Mouse (Mus musculus): Measurements from ENCODE around the gene Fbxw4. TPM values are rescaled to one million over a fixed set of nuclear protein-coding genes. Genes with fewer than 3 reads are reported as not detected.

Fbxw4 gene
- polyA plus RNA-seq, 1 experiment: 43.0 TPM

DNA sequence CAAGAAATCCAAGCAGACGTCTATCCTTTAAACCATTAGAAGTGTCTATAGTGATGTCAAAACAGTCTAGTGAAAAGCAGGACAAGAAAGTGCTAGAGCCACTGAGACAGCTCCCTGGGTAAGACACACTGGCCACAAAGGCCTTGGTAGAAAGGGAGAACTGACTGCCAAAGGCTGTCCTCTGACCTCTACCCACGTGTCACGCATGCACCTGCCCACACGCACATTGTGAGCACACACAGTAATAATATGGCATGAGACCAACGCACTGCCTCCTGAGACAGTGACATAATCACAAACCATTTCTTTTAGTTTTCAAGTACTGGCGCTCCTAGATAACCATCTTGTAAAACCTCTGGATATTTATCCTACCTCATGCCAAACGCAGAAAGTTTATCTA lies 19.4 kb downstream of the Fbxw4 start:
- no peak overlapping the region for H3K4me3 ChIP-seq (ENCODE audit: insufficient read depth, low read depth, low read length)
- no peak overlapping the region for H3K27ac ChIP-seq (ENCODE audit: insufficient read depth, low read depth, low read length)
- no peaks in the 10 kb centered on the region for H3K4me1 ChIP-seq (ENCODE audit: control insufficient read depth, insufficient read depth, low read length)
- H3K27me3 ChIP-seq (replicated peaks; ENCODE audit: control insufficient read depth, insufficient read depth, low read length): no peaks in the 10 kb centered on the region
- H3K36me3 ChIP-seq (ENCODE audit: control insufficient read depth, insufficient read depth, low read length): peaks cover under 1% of the 10 kb centered on the region; the same call in 1 of the 2 replicates
- 85% methylated on average over 7 of the region's 7 CpGs for WGBS
- no peak for TF ChIP-seq CTCF (conservative IDR thresholded peaks at IDR 0.05; ENCODE audit: insufficient read depth, insufficient read length, low read depth, low read length)
- no peak for TF ChIP-seq POLR2A (IDR thresholded peaks at IDR 0.05; ENCODE audit: low read depth, low read length)
- no peak for DNase-seq

DNA sequence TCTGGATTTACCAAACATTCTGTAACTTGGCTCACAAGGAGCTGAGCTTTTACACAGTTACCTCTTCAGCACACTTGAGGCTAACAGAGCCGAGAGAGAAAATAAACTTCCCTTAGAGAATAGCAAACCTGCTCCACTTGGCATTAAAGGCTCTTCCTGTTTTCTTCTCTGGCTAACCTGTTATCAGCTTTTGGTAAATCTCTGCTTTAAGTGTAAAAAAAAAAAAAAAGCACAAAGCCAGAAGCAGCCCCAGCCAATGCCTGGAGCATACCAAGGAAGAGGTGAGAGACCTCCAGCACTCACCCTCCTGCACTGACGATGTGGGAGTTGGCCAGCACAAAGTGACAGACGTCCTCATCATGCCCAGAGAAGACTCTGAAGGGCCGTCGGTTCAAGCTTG lies 24.2 kb downstream of the Fbxw4 start:
- Histone ChIP-seq H3K27ac (ENCODE audit: insufficient read depth, low read depth, low read length) (no peak overlapping the region), H3K4me3 (ENCODE audit: insufficient read depth, low read depth, low read length) (no peak overlapping the region), H3K36me3 (ENCODE audit: control insufficient read depth, insufficient read depth, low read length) (peaks cover 2% of the 10 kb centered on the region; the same call in 1 of the 2 replicates), H3K27me3 (replicated peaks; ENCODE audit: control insufficient read depth, insufficient read depth, low read length) (no peaks in the 10 kb centered on the region), H3K4me1 (ENCODE audit: control insufficient read depth, insufficient read depth, low read length) (no peaks in the 10 kb centered on the region)
- DNase-seq: no peak
- WGBS: 58% methylated on average over 5 of the region's 5 CpGs
- TF ChIP-seq CTCF (conservative IDR thresholded peaks at IDR 0.05; ENCODE audit: insufficient read depth, insufficient read length, low read depth, low read length) (no peak), POLR2A (IDR thresholded peaks at IDR 0.05; ENCODE audit: low read depth, low read length) (no peak)

DNA sequence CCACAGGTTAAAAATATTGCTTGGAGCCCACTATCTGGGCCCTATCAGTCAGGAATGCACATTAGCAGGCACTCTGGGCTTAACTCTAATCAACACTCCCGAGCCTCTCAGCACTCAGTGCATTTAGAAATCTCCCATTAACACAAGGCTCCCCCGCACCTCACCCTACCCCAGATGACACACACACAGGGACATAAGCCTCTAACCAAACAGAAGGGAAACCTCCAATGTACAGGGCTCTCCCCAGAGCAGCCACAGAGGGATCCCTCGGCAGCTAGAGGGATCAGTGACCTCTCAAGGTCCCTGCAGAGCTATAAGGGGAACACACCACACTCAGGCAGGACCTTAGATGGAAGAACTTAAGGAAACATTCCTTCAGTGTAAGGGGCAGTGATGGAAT lies 28.5 kb downstream of the Fbxw4 start:
- Histone ChIP-seq H3K4me1 (ENCODE audit: control insufficient read depth, insufficient read depth, low read length) (no peaks in the 10 kb centered on the region), H3K4me3 (ENCODE audit: insufficient read depth, low read depth, low read length) (no peak overlapping the region), H3K27me3 (replicated peaks; ENCODE audit: control insufficient read depth, insufficient read depth, low read length) (no peaks in the 10 kb centered on the region), H3K36me3 (ENCODE audit: control insufficient read depth, insufficient read depth, low read length) (peaks cover 2% of the 10 kb centered on the region; the same call in 1 of the 2 replicates), H3K27ac (ENCODE audit: insufficient read depth, low read depth, low read length) (no peak overlapping the region)
- 63% methylated on average over 3 of the region's 3 CpGs for WGBS
- TF ChIP-seq POLR2A (IDR thresholded peaks at IDR 0.05; ENCODE audit: low read depth, low read length) (no peak), CTCF (conservative IDR thresholded peaks at IDR 0.05; ENCODE audit: insufficient read depth, insufficient read length, low read depth, low read length) (no peak)
- no peak for DNase-seq

DNA sequence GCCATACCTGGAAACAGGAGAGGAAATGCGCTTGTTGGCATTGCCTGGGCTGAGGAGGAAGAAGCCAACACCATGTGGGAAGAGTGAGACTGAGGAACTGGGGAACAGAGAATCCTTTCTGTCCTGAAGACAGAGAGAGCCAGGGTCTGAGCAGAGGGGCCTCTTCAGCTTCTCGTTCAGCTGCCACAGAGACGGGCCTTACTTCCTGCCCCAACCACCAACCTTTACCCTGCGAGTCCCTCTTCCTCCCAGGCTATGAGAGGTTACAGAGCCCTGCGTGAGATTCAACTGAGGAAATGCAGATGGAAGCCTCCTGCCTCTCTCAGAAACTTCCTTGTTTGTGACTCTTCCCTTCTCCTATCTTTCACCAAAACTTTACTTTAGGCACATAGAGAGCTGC lies 29.2 kb downstream of the Fbxw4 start:
- Histone ChIP-seq H3K27ac (ENCODE audit: insufficient read depth, low read depth, low read length) (no peak overlapping the region), H3K4me3 (ENCODE audit: insufficient read depth, low read depth, low read length) (no peak overlapping the region), H3K4me1 (ENCODE audit: control insufficient read depth, insufficient read depth, low read length) (no peaks in the 10 kb centered on the region), H3K27me3 (replicated peaks; ENCODE audit: control insufficient read depth, insufficient read depth, low read length) (no peaks in the 10 kb centered on the region), H3K36me3 (ENCODE audit: control insufficient read depth, insufficient read depth, low read length) (peaks cover 2% of the 10 kb centered on the region; the same call in 1 of the 2 replicates)
- TF ChIP-seq CTCF (conservative IDR thresholded peaks at IDR 0.05; ENCODE audit: insufficient read depth, insufficient read length, low read depth, low read length) (no peak), POLR2A (IDR thresholded peaks at IDR 0.05; ENCODE audit: low read depth, low read length) (no peak)
- 70% methylated on average over 5 of the region's 5 CpGs for WGBS
- no peak for DNase-seq

DNA sequence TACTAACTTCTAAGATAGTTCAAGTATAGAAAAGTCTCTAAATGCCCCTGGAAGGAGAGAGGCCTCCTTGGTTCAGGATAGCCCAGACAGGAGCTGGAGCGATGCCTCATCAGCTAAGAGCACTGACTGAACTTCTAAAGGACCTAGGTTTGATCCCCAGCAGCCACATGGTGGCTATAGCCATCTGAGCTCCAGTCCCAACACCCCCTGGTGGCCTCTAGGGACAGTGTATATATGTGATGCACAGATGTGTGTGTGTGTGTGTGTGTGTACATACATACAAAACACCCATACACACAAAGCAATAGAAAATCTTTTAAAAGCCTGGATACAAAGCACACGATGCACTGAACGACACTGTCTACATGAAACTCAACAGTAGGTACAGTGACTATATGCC lies 30.9 kb downstream of the Fbxw4 start:
- H3K27me3 ChIP-seq (replicated peaks; ENCODE audit: control insufficient read depth, insufficient read depth, low read length): no peaks in the 10 kb centered on the region
- no peaks in the 10 kb centered on the region; the same call in 1 of the 2 replicates for H3K36me3 ChIP-seq (ENCODE audit: control insufficient read depth, insufficient read depth, low read length)
- no peak overlapping the region for H3K27ac ChIP-seq (ENCODE audit: insufficient read depth, low read depth, low read length)
- no peaks in the 10 kb centered on the region for H3K4me1 ChIP-seq (ENCODE audit: control insufficient read depth, insufficient read depth, low read length)
- DNase-seq: no peak
- 90% methylated on average over 3 of the region's 3 CpGs for WGBS
- H3K4me3 ChIP-seq (ENCODE audit: insufficient read depth, low read depth, low read length): no peak overlapping the region
- peak; percentile 19; the same call in 1 of the 2 replicates for TF ChIP-seq CTCF (conservative IDR thresholded peaks at IDR 0.05; ENCODE audit: insufficient read depth, insufficient read length, low read depth, low read length)
- no peak for TF ChIP-seq POLR2A (IDR thresholded peaks at IDR 0.05; ENCODE audit: low read depth, low read length)

DNA sequence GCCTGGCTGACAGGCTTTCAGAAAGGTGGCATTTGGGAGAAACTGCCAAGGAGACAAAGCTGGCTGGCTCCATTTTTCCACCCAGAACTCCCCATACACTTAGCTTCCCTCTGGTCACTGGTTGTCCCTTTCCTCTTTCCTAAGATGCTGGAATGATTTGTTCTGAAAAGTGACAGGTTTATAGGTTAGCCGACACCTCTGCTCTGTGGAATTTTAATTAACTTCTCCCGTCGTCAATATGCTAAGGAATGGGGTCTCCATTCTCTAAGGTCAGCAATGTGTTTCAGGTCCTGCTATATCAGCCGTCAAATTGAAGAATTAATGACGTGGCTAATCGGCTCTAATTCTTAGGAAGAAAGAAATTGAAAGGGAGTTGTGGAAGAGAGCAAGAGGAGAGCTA lies 31.5 kb downstream of the Fbxw4 start:
- TF ChIP-seq CTCF (conservative IDR thresholded peaks at IDR 0.05; ENCODE audit: insufficient read depth, insufficient read length, low read depth, low read length) (no peak), POLR2A (IDR thresholded peaks at IDR 0.05; ENCODE audit: low read depth, low read length) (no peak)
- H3K36me3 ChIP-seq (ENCODE audit: control insufficient read depth, insufficient read depth, low read length): no peaks in the 10 kb centered on the region; the same call in 1 of the 2 replicates
- no peak overlapping the region for H3K27ac ChIP-seq (ENCODE audit: insufficient read depth, low read depth, low read length)
- H3K4me3 ChIP-seq (ENCODE audit: insufficient read depth, low read depth, low read length): no peak overlapping the region
- no peaks in the 10 kb centered on the region for H3K4me1 ChIP-seq (ENCODE audit: control insufficient read depth, insufficient read depth, low read length)
- 62% methylated on average over 6 of the region's 6 CpGs for WGBS
- no peaks in the 10 kb centered on the region for H3K27me3 ChIP-seq (replicated peaks; ENCODE audit: control insufficient read depth, insufficient read depth, low read length)
- DNase-seq: no peak

DNA sequence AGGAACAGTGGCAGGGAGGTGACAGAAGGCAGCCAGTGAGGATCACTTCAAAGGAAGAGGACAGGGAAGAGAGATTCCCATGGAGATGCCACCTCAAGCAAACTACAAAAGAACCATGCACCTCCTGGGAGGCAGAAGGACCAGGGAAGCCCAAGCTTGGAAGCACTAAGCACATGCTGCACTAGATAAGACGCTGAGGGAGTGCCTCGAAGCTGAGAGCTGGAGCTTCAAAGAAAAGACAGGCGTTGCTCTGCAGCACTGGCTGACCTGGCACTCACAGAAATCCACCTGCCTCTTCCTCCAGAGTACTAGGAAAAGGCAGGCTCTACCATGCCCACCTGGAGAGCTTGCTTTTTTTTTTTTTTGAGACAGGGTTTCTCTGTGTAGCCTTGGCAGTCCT lies 33.1 kb downstream of the Fbxw4 start:
- WGBS: 57% methylated on average over 3 of the region's 3 CpGs
- no peak for DNase-seq
- no peak overlapping the region for H3K4me3 ChIP-seq (ENCODE audit: insufficient read depth, low read depth, low read length)
- H3K4me1 ChIP-seq (ENCODE audit: control insufficient read depth, insufficient read depth, low read length): no peaks in the 10 kb centered on the region
- no peaks in the 10 kb centered on the region for H3K36me3 ChIP-seq (ENCODE audit: control insufficient read depth, insufficient read depth, low read length)
- TF ChIP-seq POLR2A (IDR thresholded peaks at IDR 0.05; ENCODE audit: low read depth, low read length) (no peak), CTCF (conservative IDR thresholded peaks at IDR 0.05; ENCODE audit: insufficient read depth, insufficient read length, low read depth, low read length) (no peak)
- no peak overlapping the region for H3K27ac ChIP-seq (ENCODE audit: insufficient read depth, low read depth, low read length)
- no peaks in the 10 kb centered on the region for H3K27me3 ChIP-seq (replicated peaks; ENCODE audit: control insufficient read depth, insufficient read depth, low read length)

Data from kidney, adult 2 months (tissue).